Mouse (Mus musculus): ENCODE measurements around the gene Kalrn. TPM values are rescaled to one million over a fixed set of nuclear protein-coding genes. Genes with fewer than 3 reads are reported as not detected.

The Kalrn gene
- total and polyA plus RNA-seq, 2 experiments from 2014 or later = 23.6 to 148 TPM

DNA sequence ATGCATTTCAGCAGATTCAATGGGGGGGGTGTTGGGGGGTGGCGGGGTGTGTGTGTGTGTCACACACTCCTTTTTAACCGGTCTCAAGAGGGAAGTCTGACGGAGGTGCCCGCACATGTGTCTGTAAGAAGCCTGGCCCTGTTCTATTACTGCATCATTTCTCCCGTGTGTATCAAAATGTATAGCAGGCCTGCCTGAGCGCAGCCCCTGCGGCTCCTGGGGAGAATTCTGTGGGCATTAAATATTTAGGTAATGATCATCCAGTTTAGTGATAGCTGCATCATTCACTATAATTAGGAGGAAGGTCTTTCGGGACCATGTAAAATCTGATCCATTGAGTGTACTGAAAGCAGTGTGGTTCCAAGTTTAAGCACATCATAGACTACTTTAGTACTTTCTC, 556.1 kb downstream of the Kalrn start:
- Histone ChIP-seq H3K9ac (no peak overlapping the region), H3K36me3 (ENCODE audit: insufficient read depth) (peaks cover 37% of the 10 kb centered on the region), H3K9me3 (ENCODE audit: low read length) (no peaks in the 10 kb centered on the region), H3K4me3 (ENCODE audit: low read depth, low read length) (no peak overlapping the region), H3K4me2 (ENCODE audit: low read depth) (no peak overlapping the region), H3K27ac (ENCODE audit: low read depth, low read length) (no peak overlapping the region), H3K27me3 (ENCODE audit: insufficient read depth, low read length) (no peaks in the 10 kb centered on the region), H3K4me1 (ENCODE audit: insufficient read depth) (no peaks in the 10 kb centered on the region)
- no peak for ATAC-seq
- WGBS = 91% methylated on average over 8 of the region's 8 CpGs
- TF ChIP-seq CTCF (IDR thresholded peaks at IDR 0.05; ENCODE audit: low read depth) = no peak
- no peak for DNase-seq

DNA sequence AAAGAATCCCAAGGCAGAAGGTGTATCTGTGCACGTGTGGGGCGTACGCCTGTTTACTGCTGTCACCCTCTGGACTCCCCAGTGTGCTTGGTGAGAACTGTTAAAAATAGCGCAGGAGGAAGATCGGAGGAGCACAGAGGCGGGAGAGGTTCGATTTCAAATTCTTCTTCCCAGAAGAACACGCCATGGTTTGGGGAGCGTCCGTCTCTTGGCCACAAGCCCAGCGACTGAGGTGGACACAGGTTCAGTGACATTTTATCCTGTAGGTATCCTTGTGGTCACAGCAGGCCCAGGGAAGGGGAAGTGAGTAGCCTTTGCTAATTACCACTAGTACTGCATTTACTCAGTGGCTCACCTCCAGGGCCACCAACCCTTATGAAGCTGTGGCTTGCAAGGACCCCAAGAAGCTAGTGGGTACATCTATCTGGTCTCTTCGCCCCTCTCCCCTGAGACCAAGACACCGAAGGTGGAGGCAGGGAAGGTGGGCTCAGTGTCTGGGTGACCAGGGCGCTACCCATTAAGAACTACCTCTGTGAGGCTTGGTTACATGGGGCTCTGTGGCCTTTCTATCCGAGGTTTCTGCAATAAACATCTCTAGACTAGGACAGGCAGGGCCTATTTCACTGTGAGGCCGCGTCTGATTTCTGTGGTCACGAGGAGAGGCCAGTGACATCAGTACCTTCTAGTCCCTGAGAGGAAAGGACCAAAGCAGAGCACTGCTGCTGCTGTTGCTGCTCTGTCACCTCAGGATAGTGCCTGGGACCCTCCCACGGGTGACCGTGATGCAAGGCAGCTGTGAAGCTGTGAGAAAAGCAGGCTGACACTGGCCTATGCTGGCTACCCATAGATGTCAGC, 561.1 kb downstream of the Kalrn start:
- Histone ChIP-seq H3K4me2 (ENCODE audit: low read depth) (no peak overlapping the region), H3K9ac (no peak overlapping the region), H3K27me3 (ENCODE audit: insufficient read depth, low read length) (no peaks in the 10 kb centered on the region), H3K27ac (ENCODE audit: low read depth, low read length) (no peak overlapping the region), H3K4me3 (ENCODE audit: low read depth, low read length) (no peak overlapping the region), H3K4me1 (ENCODE audit: insufficient read depth) (no peaks in the 10 kb centered on the region), H3K9me3 (ENCODE audit: low read length) (no peaks in the 10 kb centered on the region), H3K36me3 (ENCODE audit: insufficient read depth) (peaks cover 64% of the 10 kb centered on the region)
- DNase-seq (no peak), ATAC-seq (no peak)
- no peak for TF ChIP-seq CTCF (IDR thresholded peaks at IDR 0.05; ENCODE audit: low read depth)
- WGBS = 93% methylated on average over 20 of the region's 20 CpGs

DNA sequence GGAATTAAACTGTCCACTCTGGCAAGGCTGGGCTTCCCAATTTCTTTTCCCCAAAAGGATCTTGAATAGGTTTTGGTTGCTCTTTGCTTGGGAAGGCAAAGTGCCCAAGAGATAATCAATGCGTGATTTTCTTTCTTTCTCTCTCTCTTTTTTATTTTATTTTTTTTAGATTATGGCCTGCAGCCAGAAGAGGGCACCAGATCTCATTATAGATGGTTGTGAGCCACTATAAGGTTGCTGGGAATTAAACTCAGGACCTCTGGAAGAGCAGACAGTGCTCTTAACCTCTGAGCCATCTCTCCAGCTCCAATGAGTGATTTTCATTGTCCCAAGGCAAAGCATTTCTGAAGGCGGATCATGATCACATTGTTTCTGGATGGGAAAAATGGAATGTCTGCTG, 563.8 kb downstream of the Kalrn start:
- Histone ChIP-seq H3K4me3 (ENCODE audit: low read depth, low read length) (no peak overlapping the region), H3K36me3 (ENCODE audit: insufficient read depth) (peaks cover 42% of the 10 kb centered on the region), H3K4me1 (ENCODE audit: insufficient read depth) (peaks cover 3% of the 10 kb centered on the region), H3K27ac (ENCODE audit: low read depth, low read length) (no peak overlapping the region), H3K9ac (no peak overlapping the region), H3K27me3 (ENCODE audit: insufficient read depth, low read length) (no peaks in the 10 kb centered on the region), H3K9me3 (ENCODE audit: low read length) (no peaks in the 10 kb centered on the region), H3K4me2 (ENCODE audit: low read depth) (no peak overlapping the region)
- no peak for TF ChIP-seq CTCF (IDR thresholded peaks at IDR 0.05; ENCODE audit: low read depth)
- 92% methylated on average over 2 of the region's 2 CpGs for WGBS
- DNase-seq (no peak), ATAC-seq (no peak)

DNA sequence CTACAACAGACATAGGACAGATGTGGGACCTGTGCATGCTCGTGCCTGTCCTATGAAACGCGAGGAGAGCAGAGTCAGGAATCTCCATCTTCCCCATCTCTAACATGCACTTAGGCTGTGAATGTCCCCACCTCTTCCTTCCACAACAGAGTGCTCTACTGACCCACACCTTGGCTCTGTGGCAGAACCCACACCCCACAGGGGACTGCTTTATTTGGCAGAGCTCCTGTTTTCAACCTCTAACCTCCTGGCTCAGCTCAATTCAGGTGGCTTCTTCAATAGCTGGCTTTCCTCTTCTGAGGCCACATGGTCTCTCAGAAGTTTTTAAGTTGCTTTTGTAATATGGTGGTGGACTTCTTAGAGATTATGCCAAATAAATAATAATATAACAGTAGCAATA, 567.3 kb downstream of the Kalrn start:
- H3K36me3 ChIP-seq (ENCODE audit: insufficient read depth) = peaks cover 17% of the 10 kb centered on the region
- DNase-seq (no peak), ATAC-seq (no peak)
- H3K9ac ChIP-seq = no peak overlapping the region
- peaks cover 7% of the 10 kb centered on the region for H3K4me1 ChIP-seq (ENCODE audit: insufficient read depth)
- no peak overlapping the region for H3K27ac ChIP-seq (ENCODE audit: low read depth, low read length)
- H3K27me3 ChIP-seq (ENCODE audit: insufficient read depth, low read length) = no peaks in the 10 kb centered on the region
- H3K4me3 ChIP-seq (ENCODE audit: low read depth, low read length) = no peak overlapping the region
- no peaks in the 10 kb centered on the region for H3K9me3 ChIP-seq (ENCODE audit: low read length)
- no peak for TF ChIP-seq CTCF (IDR thresholded peaks at IDR 0.05; ENCODE audit: low read depth)
- no peak overlapping the region for H3K4me2 ChIP-seq (ENCODE audit: low read depth)
- 99% methylated on average over 3 of the region's 3 CpGs for WGBS

DNA sequence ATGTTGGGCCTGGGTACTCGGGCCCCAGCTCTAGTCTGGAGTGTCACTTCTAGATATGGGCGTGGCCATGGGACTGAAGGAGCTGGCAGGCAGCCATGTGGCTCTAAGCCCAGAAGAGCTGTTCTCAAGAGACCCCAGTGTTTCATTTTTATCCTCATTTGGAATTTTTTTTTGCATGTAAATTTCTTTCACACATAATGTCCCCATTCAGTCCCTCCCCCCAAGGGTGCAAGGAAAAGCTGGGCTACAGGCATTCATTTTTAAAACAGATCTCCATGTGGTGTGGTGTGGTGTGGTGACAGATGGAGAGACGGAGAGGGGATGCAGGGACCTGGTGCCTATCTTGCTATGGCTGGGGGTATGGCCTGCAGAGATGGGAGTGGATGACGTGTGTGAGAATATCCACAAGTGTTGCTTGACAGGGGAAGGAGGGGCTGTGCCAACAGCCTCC, 569.2 kb downstream of the Kalrn start:
- Histone ChIP-seq H3K4me1 (ENCODE audit: insufficient read depth) (peaks cover 7% of the 10 kb centered on the region), H3K4me2 (ENCODE audit: low read depth) (peak overlapping the region; percentile 7; the same call in 1 of the 2 replicates), H3K4me3 (ENCODE audit: low read depth, low read length) (no peak overlapping the region), H3K27me3 (ENCODE audit: insufficient read depth, low read length) (no peaks in the 10 kb centered on the region), H3K27ac (ENCODE audit: low read depth, low read length) (peak overlapping the region; percentile 69), H3K9ac (no peak overlapping the region), H3K36me3 (ENCODE audit: insufficient read depth) (peaks cover 7% of the 10 kb centered on the region), H3K9me3 (ENCODE audit: low read length) (no peaks in the 10 kb centered on the region)
- DNase-seq (peak; percentile 90), ATAC-seq (peak; percentile 91)
- WGBS = 11% methylated on average over 4 of the region's 4 CpGs
- no peak for TF ChIP-seq CTCF (IDR thresholded peaks at IDR 0.05; ENCODE audit: low read depth)

DNA sequence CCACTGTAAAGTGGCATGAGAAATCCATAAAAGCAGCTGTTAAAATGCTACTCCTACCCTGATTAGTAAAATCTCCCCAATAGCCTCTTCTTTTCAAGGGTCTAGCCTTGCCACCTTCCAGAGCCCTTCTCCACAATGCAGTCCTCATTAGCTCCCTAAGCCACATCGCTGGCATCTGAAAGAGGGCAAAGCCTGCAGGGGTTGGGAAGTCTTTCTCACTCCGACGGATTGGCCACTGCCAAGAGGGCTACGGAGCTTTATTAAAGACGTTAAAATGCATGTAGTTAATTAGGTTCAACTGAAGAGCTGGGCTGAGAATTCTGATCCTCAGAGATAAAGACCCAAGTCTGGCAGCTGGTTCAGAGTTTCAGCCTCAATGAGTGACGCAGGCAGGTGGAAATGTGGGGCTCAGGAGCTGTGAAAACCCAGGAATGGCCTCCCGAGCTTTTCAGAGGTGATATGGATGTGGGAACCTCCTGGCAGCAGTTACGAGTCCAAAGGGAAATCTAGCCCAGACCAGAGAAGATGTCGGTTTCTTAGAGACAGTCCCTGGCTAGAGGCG, 569.7 kb downstream of the Kalrn start:
- no peaks in the 10 kb centered on the region for H3K9me3 ChIP-seq (ENCODE audit: low read length)
- peaks cover 8% of the 10 kb centered on the region for H3K36me3 ChIP-seq (ENCODE audit: insufficient read depth)
- peaks cover 7% of the 10 kb centered on the region for H3K4me1 ChIP-seq (ENCODE audit: insufficient read depth)
- no peak overlapping the region for H3K4me2 ChIP-seq (ENCODE audit: low read depth)
- peak overlapping the region; percentile 69 for H3K27ac ChIP-seq (ENCODE audit: low read depth, low read length)
- H3K9ac ChIP-seq = no peak overlapping the region
- 13% methylated on average over 10 of the region's 10 CpGs for WGBS
- DNase-seq (no peak), ATAC-seq (peak; percentile 32)
- no peak overlapping the region for H3K4me3 ChIP-seq (ENCODE audit: low read depth, low read length)
- no peaks in the 10 kb centered on the region for H3K27me3 ChIP-seq (ENCODE audit: insufficient read depth, low read length)
- no peak for TF ChIP-seq CTCF (IDR thresholded peaks at IDR 0.05; ENCODE audit: low read depth)

DNA sequence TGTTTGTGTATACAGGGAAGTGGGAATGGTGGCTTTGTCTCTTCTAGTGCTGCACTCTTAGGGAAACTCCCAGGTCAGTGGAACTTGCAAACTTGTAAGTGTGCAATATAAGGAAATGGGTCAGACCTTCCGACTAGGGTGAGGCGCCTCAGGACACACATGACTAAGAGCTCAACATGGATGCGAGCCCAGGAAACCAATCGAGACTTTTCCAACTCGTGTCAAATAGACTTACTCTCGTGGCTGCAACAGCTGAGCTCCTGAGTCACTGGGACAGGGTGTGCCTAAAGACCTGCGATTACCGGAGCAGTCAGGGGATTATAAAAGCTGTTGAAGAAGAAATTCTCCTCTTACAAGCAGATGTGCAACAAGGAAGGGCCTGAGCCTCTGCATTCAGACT, 572.6 kb downstream of the Kalrn start:
- DNase-seq (no peak), ATAC-seq (no peak)
- no peak for TF ChIP-seq CTCF (IDR thresholded peaks at IDR 0.05; ENCODE audit: low read depth)
- no peaks in the 10 kb centered on the region for H3K27me3 ChIP-seq (ENCODE audit: insufficient read depth, low read length)
- WGBS = 76% methylated on average over 8 of the region's 8 CpGs
- no peak overlapping the region for H3K4me2 ChIP-seq (ENCODE audit: low read depth)
- peaks cover 7% of the 10 kb centered on the region for H3K4me1 ChIP-seq (ENCODE audit: insufficient read depth)
- H3K36me3 ChIP-seq (ENCODE audit: insufficient read depth) = peaks cover 2% of the 10 kb centered on the region; the same call in 1 of the 2 replicates
- H3K4me3 ChIP-seq (ENCODE audit: low read depth, low read length) = no peak overlapping the region
- no peak overlapping the region for H3K9ac ChIP-seq
- no peak overlapping the region for H3K27ac ChIP-seq (ENCODE audit: low read depth, low read length)
- H3K9me3 ChIP-seq (ENCODE audit: low read length) = no peaks in the 10 kb centered on the region
